Mouse (Mus musculus) spleen, postnatal 36 days (tissue): Measurements from ENCODE around the gene Clcn3.
"Not testable (repeated sequence)": the region's sequence is repeated elsewhere in the genome, so short reads cannot be mapped to it uniquely, and the experiment has no call there.

ENCODE experiments used
- DNase-seq, 2 experiments: peaks; one replicate each; pipeline ENCODE4 v3.0.0; 2022; ENCODE audit warnings: low spot score in 2 of 2, mixed read lengths in 1 of 2

Gene Clcn3

GRCm38 (mm10) chr8:60982701-60983687 is at the start of gene Clcn3:
Gene Clcn3 (minus strand): TSS chr8:60983300.
- DNase-seq = peak; percentile 99

GRCm38 (mm10) chr8:60996468-60996867 is 13.4 kb upstream of the Clcn3 start:
- no peak for DNase-seq

GRCm38 (mm10) chr8:60993639-60993986 is 10.5 kb upstream of the Clcn3 start:
- DNase-seq = no peak

- peak; percentile 97 for DNase-seq
Measured at GRCm38 (mm10) chr8:60992910-60993638, 10.0 kb upstream of the Clcn3 start, which contains the start of gene Nek1. Gene Nek1 (plus strand): TSS chr8:60993195.

- peak; percentile 58 to 73 for DNase-seq
Measured at GRCm38 (mm10) chr8:60992561-60992909, 9.4 kb upstream of the Clcn3 start.

- not testable (repeated sequence) for DNase-seq
Measured at GRCm38 (mm10) chr8:60984260-60985010, 1.3 kb upstream of the Clcn3 start.

- DNase-seq = peak; percentile 69 to 78
Measured at GRCm38 (mm10) chr8:60983688-60984079, 584 bp upstream of the Clcn3 start.

GRCm38 (mm10) chr8:60981388-60981787 is 1.7 kb downstream of the Clcn3 start:
- no peak for DNase-seq

GRCm38 (mm10) chr8:60978496-60978895 is 4.6 kb downstream of the Clcn3 start:
- DNase-seq = no peak

- DNase-seq = no peak
Measured at GRCm38 (mm10) chr8:60976818-60977217, 6.3 kb downstream of the Clcn3 start.

- DNase-seq = no peak
Measured at GRCm38 (mm10) chr8:60974837-60975236, 8.3 kb downstream of the Clcn3 start.

- DNase-seq = peak in 1 of 2 experiments; percentile 44
Measured at GRCm38 (mm10) chr8:60973448-60973847, 9.7 kb downstream of the Clcn3 start.

GRCm38 (mm10) chr8:60971808-60972207 is 11.3 kb downstream of the Clcn3 start:
- DNase-seq = no peak

GRCm38 (mm10) chr8:60969091-60969490 is 14.0 kb downstream of the Clcn3 start:
- DNase-seq = no peak

GRCm38 (mm10) chr8:60965741-60966140 is 17.4 kb downstream of the Clcn3 start:
- no peak for DNase-seq

- DNase-seq = no peak
Measured at GRCm38 (mm10) chr8:60965306-60965705, 17.8 kb downstream of the Clcn3 start.

- no peak for DNase-seq
Measured at GRCm38 (mm10) chr8:60964518-60964917, 18.6 kb downstream of the Clcn3 start.

- no peak for DNase-seq
Measured at GRCm38 (mm10) chr8:60963931-60964330, 19.2 kb downstream of the Clcn3 start.

- no peak for DNase-seq
Measured at GRCm38 (mm10) chr8:60962763-60963162, 20.3 kb downstream of the Clcn3 start.

GRCm38 (mm10) chr8:60956847-60957246 is 26.3 kb downstream of the Clcn3 start:
- DNase-seq = peak; percentile 58 to 65

- DNase-seq = peak; percentile 50 to 75
Measured at GRCm38 (mm10) chr8:60954281-60955014, 28.7 kb downstream of the Clcn3 start.
